Mouse (Mus musculus) Muller cell, postnatal 12 days (primary cell): Measurements from ENCODE around the gene Kazald1.
"Not testable (repeated sequence)": the region's sequence is repeated elsewhere in the genome, so short reads cannot be mapped to it uniquely, and the experiment has no call there.

Experiments
- DNase-seq: peaks from one replicate; pipeline ENCODE4 v3.0.0-alpha.2; 2015; ENCODE audit errors: inconsistent ontology term

Kazald1 gene

DNA sequence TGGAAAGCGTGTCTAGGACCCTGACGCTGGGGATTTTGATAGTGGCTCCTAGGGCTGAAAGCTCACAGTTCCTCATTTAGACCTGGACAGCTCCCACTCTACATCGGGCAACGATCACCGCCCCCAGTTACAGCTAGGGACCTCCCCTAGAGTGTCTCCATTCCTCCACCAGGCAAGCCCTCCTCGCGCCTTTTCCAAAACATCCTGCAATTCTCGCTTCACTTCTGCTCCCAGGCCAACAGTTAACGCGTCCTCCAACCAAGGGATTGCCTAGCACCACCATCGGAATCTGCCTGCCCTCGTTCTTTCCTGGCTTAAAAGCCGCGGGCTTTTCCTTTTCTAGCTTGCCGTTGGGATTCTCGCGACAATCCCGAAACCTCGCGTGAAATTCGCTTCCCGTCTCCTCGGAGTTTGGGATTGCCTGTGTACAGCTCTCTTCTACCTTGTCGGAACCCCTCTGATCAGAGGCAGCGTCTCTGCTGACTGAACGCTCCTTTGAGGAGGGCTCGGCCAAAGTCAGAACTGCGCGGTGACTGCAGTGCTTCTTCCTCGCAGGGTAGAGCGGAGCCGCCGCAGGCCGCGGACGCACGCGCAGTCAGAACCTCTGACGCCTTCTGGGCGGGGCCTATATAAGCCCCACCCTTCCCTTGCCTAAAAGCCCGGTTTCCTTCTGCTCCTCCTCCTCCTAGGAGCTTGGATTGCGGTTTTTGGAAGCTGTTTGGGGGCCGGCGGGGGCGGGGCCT, at the start of gene Kazald1:
Gene Kazald1, plus strand, starts transcription at position 662 of the 743 bp plus-strand sequence.
- DNase-seq = peak; percentile 96

DNA sequence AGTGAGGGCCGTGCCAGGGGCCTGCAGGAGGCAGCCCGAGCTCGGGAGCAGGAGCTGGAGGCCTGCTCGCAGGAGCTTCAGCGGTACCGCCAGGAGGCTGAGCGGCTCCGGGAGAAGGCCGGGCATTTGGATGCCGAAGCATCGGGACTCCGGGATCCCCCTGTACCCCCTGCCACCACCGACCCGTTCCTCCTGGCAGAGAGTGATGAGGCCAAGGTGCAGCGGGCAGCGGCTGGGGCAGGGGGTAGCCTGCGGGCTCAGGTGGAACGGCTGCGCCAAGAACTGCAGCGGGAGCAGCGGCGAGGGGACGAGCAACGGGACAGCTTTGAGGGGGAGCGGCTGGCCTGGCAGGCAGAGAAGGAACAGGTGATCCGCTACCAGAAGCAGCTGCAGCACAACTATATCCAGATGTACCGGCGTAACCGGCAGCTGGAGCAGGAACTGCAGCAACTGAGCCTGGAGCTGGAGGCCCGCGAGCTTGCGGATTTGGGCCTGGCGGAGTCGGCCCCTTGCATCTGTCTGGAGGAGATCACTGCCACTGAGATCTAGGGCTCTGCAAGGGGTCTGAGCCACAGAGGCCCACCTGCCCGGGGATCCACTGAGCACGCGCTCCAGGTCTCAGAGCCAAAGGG, 49.0 kb upstream of the Kazald1 start:
- DNase-seq = no peak

DNA sequence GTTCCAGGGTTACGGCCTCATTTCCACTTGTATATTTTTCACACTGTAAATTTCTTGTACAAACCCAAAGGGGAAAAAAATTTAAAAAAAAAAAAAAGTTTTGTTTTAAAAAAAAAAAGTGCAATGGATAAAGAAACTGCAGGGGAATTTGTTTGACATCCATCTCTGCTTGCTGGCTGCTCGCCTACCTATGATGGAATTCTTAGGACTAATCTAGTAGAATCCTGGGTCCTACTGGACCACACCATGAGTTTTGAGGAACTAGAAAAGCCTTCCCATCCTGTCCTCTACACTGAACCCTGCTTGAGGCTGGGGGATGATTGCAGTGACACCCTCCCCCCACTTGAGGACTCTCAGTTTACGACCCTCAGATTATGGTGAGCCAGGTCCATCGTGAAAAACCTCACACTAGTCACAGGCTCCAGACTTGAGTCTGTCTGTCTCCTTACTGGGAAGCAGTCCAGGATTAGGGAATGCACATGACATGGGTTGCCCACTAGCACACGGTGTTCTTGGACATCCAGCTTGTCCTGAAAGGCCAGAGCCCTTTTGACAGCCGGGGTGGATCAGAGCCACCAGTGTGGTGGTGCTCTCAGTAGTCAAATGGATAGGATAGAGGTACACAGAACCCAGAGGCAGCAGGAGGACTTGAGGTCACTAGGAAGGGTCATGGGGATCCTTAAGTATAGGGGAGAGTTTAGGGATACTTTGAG, 47.9 kb upstream of the Kazald1 start:
- DNase-seq = no peak

DNA sequence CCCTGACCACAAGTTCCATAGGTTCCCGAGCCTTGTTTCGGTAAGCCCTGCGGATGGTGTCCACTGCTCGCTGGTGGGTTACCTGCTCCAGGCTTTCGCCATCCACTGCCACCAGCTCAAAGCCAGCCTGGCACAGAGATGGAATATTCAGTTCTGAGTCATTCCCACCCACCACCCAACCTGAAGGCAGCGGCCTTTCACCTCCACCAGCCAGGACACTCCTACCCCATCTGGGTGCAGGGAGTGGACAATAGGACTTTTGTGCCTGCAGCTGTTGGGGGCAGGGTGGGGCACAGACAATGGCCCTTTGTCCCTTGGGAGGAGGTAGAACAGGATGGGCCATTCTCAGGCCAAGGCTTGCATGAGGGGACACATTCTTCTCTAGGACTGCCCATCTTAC, 47.2 kb upstream of the Kazald1 start:
- peak; percentile 73 for DNase-seq

DNA sequence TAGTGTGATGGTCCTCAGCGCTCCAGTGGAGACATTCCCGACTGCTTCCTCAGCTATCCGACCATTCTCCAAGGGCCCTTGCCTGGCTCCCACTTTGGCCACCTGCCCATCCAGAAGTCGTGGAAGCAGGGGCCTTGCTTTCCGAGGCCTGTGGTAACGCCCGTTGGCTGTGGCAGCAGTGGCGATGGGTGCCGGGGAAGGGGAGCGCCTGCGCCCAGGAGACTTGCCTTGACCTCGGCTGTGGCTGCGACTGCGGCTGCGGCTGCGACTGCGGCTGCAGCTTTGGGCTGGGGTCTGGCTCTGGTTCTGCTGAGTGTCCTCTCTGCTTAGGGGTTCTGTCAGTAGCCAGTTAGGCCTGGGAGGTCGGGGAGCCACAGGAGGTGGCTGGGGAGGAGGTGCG, 46.3 kb upstream of the Kazald1 start:
- no peak for DNase-seq

DNA sequence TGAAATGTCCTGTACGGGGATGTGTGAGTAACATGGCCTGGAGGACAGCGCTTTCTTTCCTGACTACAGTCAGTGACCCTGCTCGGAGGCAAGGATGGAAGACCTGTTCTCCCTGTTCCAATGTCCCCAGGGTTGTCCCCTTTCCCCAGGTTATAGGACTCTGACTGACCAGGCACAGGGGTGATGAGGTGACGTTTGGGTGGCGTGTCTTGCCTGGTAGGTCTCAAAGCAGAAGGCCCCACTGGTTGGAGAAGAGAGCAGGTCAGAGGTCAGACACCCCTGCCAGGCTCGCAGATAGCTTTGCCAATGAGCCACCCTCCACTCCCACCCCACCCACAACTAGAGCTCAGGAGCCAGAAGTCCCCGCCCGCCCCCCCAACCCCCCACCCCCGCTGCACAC, 45.5 kb upstream of the Kazald1 start:
- DNase-seq = no peak

DNA sequence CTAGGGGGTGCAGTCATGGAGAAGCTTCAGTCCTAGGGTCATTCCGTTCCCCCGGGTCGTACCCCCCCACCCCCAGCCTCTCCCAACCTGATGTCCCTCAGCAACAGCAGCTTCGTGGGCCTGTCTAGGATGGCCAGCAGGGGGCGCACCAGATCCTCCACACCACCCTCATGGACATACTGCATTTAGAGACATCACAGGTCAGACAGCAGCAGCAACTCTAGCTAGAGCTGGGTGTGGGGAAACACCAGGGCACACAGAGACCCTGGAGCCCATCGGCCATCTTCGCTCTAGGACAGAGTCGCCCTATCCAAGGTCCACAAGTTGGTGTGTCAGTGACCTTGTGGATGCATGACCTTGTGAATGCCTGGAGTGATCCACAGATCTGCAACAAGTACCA, 44.9 kb upstream of the Kazald1 start:
- DNase-seq = peak; percentile 57

DNA sequence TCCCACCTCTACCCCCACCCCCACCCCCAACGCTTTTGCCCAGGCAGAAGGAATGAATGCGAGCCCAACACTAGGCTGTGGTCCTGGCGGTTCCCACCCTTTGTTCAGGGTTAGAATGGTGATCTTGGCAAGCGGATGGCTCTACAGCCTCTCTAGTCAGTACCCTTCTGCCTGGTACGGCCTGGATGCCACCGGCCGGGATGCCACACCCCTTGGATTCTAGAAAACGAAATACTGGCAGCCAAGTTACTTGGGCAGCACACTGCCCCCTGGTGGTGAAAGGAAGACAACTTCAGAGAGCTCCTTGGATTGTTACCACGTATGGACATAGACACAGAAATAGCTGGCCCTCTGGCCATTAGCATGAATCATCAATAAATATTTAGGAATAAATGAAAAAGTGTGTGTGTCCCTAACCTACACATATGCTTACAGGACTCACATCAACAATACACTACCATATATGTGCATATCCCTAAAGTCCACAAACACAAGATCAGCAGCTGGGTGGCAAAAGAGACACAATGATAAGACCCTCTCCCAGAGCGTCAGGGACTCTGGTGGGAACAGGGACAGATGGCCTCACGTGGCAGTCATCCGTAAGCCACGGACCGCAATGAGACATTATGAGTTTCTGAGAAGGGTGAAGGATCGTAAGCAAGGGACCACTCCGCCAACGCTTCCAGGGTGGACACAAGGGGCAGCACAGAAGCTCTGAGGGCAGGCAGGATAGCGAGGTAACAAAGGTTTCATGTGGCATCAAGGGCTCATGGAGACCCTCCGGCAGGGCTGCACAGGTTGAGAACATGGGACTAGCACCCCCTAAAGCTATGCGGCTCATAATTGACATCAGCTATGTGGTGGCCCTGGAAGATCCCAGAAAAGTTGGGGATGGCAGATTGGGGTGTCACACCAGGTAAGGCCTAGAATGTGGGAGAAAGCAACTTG, 44.0 kb upstream of the Kazald1 start:
- DNase-seq = peak; percentile 87

DNA sequence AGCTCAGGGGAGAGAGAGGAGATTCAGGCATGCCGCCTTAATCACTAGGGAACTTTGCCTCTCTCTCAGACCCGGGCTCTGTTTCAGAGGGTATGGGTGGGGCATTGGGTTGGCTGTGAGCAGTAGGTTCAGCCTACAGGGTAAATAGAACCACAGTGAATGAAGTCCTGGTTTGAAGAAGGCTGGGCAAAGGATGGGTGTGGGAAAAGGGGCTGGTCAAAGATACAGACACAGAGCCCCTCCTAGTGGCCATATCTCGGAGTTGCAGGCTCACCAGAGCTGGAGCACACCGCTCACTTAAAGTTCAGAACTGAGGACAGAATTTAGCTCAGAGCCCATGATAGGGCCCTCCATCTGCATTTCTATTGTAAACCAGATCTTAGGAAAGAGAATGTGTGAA, 43.3 kb upstream of the Kazald1 start:
- DNase-seq = peak; percentile 73

DNA sequence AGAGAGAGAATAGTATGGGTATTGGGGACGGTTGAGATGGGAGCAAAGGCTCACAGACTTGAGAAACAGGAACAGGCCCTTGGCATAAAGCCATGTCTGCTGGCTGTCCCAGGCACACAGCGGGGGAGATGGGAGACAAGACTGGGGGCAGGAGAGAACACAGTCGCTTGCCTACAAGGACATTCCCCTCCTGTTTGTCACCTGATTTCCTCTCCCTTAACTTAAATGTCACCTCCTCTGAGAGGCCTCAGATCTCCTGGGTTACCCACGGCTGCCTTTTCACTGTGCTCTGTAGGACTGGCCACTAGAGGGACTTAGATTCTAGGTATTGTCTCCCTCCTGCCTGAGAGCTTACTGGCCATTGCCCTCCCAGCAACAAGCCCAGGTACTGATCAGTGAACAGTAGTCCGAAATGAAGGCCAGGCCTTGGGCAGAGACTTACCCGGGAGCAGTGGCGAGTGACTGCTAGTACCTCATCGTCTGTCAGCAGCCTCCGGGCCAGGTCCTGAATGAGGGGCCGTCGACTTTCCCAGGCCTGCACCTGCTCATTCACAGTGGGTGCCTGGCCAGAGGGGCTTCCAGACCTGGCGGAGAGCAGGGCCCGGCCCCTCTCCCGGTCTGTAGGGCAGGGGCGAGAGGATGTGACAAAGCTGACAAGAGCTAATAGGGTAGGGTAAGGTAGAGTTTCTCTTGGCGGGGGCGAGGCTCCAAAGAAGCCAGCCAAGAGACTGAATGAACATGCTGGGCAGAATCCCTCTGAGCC, 42.3 kb upstream of the Kazald1 start:
- DNase-seq = peak; percentile 62

DNA sequence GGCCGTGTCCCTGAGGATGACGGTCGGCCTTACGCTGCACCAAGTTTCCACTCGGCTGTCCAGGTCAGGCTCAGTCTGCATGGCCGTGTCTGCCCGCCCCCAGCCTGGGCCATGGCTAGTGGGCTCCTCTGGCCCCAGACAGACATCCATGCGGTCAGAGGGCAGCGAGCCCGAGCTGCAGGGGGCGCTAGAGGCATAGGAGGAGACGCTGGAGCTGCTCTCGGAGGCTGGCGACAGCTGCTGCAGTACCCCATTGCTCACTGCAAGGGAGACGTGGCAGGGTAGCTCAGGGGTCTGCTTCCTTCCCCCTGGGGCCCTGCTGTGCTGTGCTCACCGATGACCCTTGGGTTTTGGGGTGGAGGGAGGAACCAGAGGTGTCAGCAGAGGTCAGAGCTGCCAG, 38.2 kb upstream of the Kazald1 start:
- peak; percentile 45 for DNase-seq

DNA sequence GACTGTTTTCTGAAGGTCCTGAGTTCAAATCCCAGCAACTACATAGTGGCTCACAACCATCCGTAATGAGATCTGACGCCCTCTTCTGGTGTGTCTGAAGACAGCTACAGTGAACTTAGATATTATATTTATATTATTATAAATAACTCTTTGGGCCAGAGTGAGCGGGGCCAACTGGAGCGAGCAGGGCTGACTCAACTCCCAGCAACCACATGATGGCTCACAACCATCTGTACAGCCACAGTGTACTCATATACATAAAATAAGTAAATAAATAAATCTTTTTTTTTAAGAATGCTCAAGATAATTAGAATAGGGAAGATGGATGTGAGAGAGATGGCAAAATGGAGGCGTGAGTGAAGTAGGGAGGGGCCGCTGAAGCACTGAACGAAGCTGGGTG, 36.8 kb upstream of the Kazald1 start:
- not testable (repeated sequence) for DNase-seq

DNA sequence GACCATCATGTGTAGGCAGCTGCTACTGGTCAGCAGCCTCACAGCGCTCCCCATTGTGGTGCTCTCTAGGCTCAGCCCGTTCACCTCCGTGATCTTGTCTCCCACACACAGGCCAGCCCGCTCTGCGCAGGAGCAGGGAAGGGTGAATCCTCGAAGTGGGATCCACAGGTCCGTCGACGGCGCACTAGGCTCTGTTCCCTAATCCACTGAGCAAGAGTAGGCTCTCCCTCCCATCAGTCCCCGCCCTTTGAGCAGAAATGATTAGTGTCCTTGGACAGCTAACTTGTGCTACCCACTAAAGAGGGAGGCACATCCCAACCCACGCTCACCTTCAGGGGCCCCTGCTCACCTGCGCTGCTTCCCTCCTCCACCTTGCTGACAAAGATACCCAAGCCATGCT, 34.8 kb upstream of the Kazald1 start:
- DNase-seq = no peak

DNA sequence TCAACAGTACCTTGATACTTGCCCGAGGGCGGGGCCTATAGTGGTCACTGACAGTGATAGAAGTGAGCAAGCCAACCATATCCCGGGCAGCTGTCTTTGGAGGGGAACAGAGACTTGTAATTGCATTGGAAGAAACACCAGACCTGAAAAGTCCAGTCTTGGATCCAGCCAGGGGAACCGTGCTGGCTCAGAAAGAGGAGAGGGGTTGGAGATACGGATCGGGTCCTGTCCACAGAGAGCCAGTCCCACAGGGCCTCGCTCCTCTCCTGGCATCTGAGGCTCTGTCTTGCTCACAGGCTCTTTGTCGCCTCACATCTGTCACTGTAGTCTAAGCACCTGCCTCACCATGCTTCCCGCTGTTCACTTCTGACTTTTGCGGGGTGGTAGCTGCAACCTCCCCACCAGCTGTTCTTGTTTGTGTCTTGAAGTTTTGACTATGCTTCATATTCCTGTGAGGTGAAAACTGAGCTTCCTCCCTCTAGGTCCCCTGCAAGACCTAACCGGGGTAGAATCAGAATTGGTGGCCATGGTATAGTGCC, 30.6 kb upstream of the Kazald1 start:
- DNase-seq = no peak

DNA sequence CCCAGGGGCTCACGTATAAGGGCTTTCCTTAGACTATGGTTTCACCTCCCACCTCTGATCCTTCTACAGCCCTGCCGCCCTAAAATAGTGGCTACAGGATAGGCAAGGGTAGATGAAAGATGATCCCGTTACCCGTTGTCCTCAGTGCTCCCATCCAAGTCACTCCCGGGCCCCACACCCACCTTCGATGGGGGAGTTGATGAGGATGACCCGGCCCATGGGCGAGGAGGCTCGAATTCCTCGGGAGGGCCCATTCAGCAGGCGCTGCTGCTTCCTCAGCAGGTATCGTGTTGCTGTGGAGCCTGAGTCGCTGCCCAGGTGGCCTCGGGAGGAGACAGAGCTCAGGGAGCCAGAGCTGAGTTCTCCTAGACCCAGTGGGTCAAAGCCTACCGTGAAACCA, 29.8 kb upstream of the Kazald1 start:
- DNase-seq = no peak

DNA sequence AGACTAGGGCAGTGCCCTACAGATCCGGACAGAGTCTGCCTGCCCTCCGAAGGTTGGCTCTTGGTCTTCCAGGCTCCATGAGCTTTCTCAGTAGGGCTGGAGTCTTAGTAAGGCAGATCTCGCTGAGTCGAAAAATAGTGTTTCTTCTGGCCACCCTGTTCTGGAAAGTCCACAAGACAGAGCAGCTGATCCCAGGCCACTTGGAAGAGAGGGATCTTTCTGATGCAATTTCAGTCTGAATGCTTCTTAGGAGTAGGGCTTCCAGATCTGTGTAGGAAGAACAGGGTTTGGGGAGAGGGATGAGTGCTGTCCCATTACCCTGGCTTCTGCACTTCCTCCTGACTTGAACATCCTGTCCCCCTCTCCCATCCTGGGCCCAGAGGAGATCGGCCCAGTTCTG, 29.4 kb upstream of the Kazald1 start, which contains the start of gene Pdzd7:
Gene Pdzd7, minus strand, starts transcription at position 67 of the 400 bp plus-strand sequence.
- DNase-seq = no peak

DNA sequence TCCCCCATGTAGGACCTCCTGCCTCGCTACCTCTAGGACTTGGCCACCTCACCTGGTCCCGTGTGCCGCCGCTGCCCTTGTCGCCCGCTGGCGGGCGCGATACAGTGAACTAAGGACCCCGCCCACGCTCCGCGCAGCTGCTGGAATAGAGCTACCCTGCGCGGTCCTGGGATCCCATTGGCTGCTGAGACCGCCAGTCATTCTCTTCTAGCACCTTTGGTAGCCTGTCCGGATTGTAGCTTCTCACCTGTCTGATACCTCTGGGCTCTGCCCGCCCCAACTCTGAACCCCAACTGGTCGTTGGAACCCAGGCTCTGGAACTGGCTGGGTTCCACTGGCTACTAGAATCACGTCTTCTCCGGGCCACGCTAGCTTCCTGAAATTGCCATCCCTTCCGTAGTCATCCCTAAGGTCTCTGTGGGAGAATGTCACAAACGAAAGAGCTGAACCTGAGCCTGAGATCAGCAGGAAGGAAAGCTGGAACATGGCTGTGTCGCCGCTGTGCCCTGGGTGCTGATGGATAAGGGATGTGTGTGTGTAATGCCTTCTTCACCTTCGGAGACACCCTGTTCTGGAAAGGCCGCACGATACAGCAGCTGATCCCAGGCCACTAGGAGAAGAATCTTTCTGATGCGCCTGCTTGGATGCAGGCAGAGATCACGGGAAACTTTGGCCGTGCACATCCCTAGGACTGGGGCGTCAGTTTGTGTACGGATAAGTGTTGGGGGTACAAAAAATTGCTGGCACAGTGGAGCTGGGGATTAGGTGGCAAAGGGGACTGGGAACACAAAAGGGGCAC, 28.3 kb upstream of the Kazald1 start:
- peak; percentile 92 for DNase-seq

DNA sequence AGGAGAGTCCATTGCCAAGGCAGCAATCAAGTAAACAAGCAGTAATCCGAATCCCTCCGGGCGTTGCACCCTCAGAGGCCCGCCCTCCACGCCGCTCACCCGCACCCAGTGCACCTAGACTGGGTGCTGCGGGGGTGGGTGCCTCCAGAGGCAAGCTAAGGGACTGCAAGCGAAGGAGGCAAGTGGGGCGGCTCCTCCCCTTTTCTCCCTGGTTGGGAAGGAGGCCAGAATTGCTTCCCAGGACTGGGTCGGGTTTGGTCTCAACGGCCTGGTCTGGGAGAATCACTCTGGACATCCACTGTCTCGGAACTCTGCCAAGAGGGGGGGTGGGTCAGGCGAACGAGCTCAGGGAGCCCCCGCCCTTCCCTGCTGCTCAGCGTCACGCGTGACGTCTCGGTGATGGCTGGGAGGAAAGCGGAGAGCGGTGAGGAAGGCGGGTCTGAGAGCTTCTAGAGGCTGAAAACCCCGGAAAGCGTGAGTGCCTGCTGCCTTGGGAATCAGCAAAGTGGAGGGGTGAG, 27.6 kb upstream of the Kazald1 start, which contains the start of gene Sfxn3:
Gene Sfxn3, plus strand, starts transcription at position 87 of the 518 bp plus-strand sequence.
- DNase-seq = peak; percentile 99

DNA sequence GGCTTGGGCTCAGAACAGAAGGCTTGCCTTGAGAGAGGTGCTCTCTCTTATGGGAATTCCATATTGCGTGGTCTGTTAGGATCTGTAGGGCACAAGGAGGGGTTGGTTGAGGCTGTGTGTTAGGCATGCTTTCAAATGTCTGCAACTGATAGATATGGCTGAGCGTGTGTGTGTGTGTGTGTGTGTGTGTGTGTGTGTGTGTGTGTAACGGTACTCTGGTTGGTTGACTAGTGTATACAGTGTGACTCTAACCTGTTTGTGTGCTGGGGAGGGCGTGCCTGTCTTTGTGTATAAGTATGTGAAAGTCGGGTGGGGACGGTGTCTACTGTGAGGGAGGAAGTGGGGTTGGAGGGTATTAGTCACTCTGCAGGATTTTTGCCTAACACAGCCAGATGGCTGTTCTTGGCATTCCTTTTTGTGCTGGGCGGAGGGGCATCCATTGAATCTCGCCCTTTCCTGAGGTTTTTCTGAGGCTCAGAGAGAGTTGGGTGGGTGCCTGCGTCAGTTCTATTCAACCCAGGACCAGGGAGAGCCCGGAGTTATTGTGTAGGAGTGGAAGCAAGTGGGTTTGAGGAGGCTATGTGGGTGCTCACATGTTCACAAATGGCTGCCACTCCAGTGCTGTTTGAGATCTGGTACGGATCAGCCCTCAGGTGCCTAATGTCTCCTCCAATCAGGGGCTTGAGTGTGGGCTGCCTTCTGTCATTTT, 27.0 kb upstream of the Kazald1 start:
- DNase-seq = peak; percentile 92
